Mouse (Mus musculus): ENCODE measurements around the gene Dhx16. TPM values are rescaled to one million over a fixed set of nuclear protein-coding genes. Genes with fewer than 3 reads are reported as not detected.

Gene Dhx16
- 81.3 and 89.0 TPM in 2 replicates for polyA plus RNA-seq (2012; rRNA removed)

DNA sequence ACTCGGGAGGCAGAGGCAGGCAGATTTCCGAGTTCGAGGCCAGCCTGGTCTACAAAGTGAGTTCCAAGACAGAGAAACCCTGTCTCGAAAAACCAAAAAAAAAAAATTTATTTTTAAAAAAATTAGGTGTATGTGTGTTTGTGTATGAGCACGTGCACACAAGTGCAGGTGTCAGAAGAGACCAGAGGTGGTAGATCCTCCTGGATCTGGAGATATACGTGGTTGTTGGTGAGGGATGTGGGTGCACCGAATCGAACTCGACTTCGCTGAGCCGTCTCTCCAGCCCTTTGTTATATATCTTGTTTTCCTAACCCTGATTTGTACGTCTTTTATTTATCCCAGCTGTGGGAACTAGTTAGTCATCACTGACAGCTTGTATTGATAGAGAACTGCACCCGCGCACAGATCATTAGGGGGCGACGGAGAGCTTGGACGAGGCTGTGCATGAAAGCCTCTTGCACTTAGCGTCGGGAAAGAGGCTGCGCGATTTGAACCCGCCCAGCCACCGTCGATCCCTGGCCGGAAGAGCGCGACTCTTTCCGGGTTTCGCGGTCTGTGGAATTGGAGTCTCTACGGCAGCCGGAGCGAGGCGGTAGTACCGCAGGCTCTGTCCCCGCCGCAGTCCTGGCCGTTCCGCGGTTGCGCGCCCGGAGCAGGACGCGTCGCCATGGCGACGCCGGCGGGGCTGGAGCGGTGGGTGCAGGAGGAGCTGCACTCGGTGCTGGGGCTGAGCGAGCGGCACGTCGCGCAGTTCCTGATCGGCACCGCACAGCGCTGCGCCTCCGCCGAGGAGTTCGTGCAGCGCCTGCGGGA is at the start of gene Dhx16:
Gene Dhx16, plus strand, starts transcription at position 575 of the 813 bp plus-strand sequence.
- Histone ChIP-seq H3K4me3 (ENCODE audit: control insufficient read depth, low read depth, low read length) (peak within 1 kb of the TSS; percentile 91), H3K4me1 (ENCODE audit: control insufficient read depth, insufficient read depth, low read length) (peaks cover 8% of the 10 kb centered on the region), H3K27ac (ENCODE audit: control insufficient read depth, insufficient read depth, low read depth, low read length) (peak within 1 kb of the TSS; percentile 46), H3K27me3 (ENCODE audit: control insufficient read depth, insufficient read depth, low read length) (no peaks in the 10 kb centered on the region), H3K36me3 (ENCODE audit: control insufficient read depth, insufficient read depth, low read length) (no peaks in the 10 kb centered on the region; the same call in 1 of the 2 replicates)
- TF ChIP-seq POLR2A (IDR thresholded peaks at IDR 0.05; ENCODE audit: control insufficient read depth, low read depth, low read length): peak; percentile 69; the same call in 1 of the 2 replicates
- TF ChIP-seq CTCF (IDR thresholded peaks at IDR 0.05; ENCODE audit: control insufficient read depth, insufficient read depth, insufficient replicate concordance, low read depth, low read length): peak; percentile 62

GRCm38 (mm10) chr17:35832400-35833238 is 47.0 kb upstream of the Dhx16 start:
- no peak overlapping the region for H3K4me3 ChIP-seq (ENCODE audit: control insufficient read depth, low read depth, low read length)
- H3K36me3 ChIP-seq (ENCODE audit: control insufficient read depth, insufficient read depth, low read length): no peaks in the 10 kb centered on the region
- TF ChIP-seq POLR2A (IDR thresholded peaks at IDR 0.05; ENCODE audit: control insufficient read depth, low read depth, low read length): no peak
- TF ChIP-seq CTCF (IDR thresholded peaks at IDR 0.05; ENCODE audit: control insufficient read depth, insufficient read depth, insufficient replicate concordance, low read depth, low read length): no peak

DNA sequence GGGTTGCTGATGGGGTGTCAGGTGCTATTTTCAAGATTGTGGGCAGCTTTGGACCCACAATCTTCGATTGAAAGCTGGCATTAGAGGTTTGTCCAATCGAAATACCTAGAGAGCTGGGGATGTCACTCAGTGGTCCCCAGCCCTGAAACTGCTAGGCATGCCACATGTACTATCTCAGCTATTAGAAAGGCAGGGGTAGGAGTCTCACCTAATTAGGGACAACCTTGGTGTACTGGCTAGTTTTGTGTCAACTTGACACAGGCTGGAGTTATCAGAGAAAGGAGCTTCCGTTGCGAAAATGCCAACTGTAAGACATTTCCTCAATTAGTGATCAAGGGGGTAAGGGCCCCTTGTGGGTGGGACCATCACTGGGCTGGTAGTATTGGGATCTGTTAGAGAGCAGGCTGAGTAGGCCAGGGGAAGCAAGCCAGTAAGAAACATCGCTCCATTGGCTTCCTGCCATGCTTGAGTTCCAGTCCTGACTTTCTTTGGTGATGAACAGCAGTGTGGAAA is 46.3 kb upstream of the Dhx16 start:
- no peaks in the 10 kb centered on the region for H3K27me3 ChIP-seq (ENCODE audit: control insufficient read depth, insufficient read depth, low read length)
- H3K27ac ChIP-seq (ENCODE audit: control insufficient read depth, insufficient read depth, low read depth, low read length): no peak overlapping the region
- no peak overlapping the region for H3K4me3 ChIP-seq (ENCODE audit: control insufficient read depth, low read depth, low read length)
- no peak for TF ChIP-seq CTCF (IDR thresholded peaks at IDR 0.05; ENCODE audit: control insufficient read depth, insufficient read depth, insufficient replicate concordance, low read depth, low read length)
- no peak for TF ChIP-seq POLR2A (IDR thresholded peaks at IDR 0.05; ENCODE audit: control insufficient read depth, low read depth, low read length)
- H3K4me1 ChIP-seq (ENCODE audit: control insufficient read depth, insufficient read depth, low read length): peaks cover 13% of the 10 kb centered on the region
- no peaks in the 10 kb centered on the region for H3K36me3 ChIP-seq (ENCODE audit: control insufficient read depth, insufficient read depth, low read length)

More at GRCm38 (mm10) chr17:35832400-35833238, 47.0 kb upstream of the Dhx16 start:
- H3K27me3 ChIP-seq (ENCODE audit: control insufficient read depth, insufficient read depth, low read length): no peaks in the 10 kb centered on the region
- H3K4me1 ChIP-seq (ENCODE audit: control insufficient read depth, insufficient read depth, low read length): peaks cover 9% of the 10 kb centered on the region
- no peak overlapping the region for H3K27ac ChIP-seq (ENCODE audit: control insufficient read depth, insufficient read depth, low read depth, low read length)

DNA sequence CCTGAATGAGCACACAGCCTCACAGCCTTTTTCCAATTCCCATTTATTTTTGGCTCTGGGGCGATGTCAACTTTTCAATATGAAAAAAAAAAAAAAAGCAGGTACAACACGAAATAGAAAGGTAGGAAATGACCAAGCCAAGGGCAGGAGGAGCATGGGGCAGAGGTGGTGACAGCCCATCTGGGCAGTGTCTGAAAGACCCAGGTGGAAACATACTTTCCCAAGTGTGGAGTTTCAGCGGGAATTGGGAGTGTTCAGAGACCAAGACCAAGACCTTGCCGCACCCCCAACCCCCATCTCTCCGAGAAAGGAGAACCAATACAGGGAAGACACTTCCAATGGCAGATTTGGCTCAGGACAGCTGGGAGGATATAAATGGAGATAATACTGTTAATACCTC is 45.7 kb upstream of the Dhx16 start:
- Histone ChIP-seq H3K4me3 (ENCODE audit: control insufficient read depth, low read depth, low read length) (no peak overlapping the region), H3K36me3 (ENCODE audit: control insufficient read depth, insufficient read depth, low read length) (no peaks in the 10 kb centered on the region), H3K4me1 (ENCODE audit: control insufficient read depth, insufficient read depth, low read length) (peaks cover 15% of the 10 kb centered on the region), H3K27ac (ENCODE audit: control insufficient read depth, insufficient read depth, low read depth, low read length) (no peak overlapping the region), H3K27me3 (ENCODE audit: control insufficient read depth, insufficient read depth, low read length) (no peaks in the 10 kb centered on the region)
- no peak for TF ChIP-seq POLR2A (IDR thresholded peaks at IDR 0.05; ENCODE audit: control insufficient read depth, low read depth, low read length)
- no peak for TF ChIP-seq CTCF (IDR thresholded peaks at IDR 0.05; ENCODE audit: control insufficient read depth, insufficient read depth, insufficient replicate concordance, low read depth, low read length)

- no peak overlapping the region for H3K27ac ChIP-seq (ENCODE audit: control insufficient read depth, insufficient read depth, low read depth, low read length)
- peaks cover 17% of the 10 kb centered on the region for H3K4me1 ChIP-seq (ENCODE audit: control insufficient read depth, insufficient read depth, low read length)
- H3K27me3 ChIP-seq (ENCODE audit: control insufficient read depth, insufficient read depth, low read length): no peaks in the 10 kb centered on the region
- TF ChIP-seq POLR2A (IDR thresholded peaks at IDR 0.05; ENCODE audit: control insufficient read depth, low read depth, low read length) (no peak), CTCF (IDR thresholded peaks at IDR 0.05; ENCODE audit: control insufficient read depth, insufficient read depth, insufficient replicate concordance, low read depth, low read length) (no peak)
- no peaks in the 10 kb centered on the region for H3K36me3 ChIP-seq (ENCODE audit: control insufficient read depth, insufficient read depth, low read length)
- H3K4me3 ChIP-seq (ENCODE audit: control insufficient read depth, low read depth, low read length): no peak overlapping the region
Measured at GRCm38 (mm10) chr17:35834696-35835422, 44.8 kb upstream of the Dhx16 start.

DNA sequence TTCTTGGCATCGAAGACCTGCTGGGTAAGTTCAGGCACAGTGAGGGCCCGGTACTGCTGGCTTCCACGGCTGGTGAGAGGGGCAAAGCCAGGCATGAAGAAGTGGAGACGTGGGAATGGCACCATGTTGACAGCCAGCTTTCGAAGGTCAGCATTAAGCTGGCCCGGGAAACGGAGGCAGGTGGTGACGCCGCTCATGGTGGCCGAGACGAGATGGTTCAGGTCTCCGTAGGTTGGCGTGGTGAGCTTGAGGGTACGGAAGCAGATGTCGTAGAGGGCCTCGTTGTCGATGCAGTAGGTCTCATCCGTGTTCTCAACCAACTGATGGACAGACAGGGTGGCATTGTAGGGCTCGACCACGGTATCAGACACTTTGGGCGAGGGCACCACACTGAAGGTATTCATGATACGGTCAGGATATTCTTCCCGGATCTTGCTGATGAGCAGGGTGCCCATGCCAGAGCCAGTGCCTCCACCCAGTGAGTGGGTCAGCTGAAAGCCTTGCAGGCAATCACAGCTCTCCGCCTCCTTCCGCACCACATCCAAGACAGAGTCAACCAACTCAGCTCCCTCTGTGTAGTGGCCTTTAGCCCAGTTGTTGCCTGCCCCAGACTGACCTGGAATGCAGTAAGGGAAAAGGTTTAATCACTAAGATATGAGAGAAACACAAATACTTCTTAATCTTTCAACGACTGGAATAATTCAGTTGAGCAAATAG is 44.0 kb upstream of the Dhx16 start:
- no peak for TF ChIP-seq POLR2A (IDR thresholded peaks at IDR 0.05; ENCODE audit: control insufficient read depth, low read depth, low read length)
- TF ChIP-seq CTCF (IDR thresholded peaks at IDR 0.05; ENCODE audit: control insufficient read depth, insufficient read depth, insufficient replicate concordance, low read depth, low read length): no peak
- peaks cover 17% of the 10 kb centered on the region for H3K4me1 ChIP-seq (ENCODE audit: control insufficient read depth, insufficient read depth, low read length)
- no peak overlapping the region for H3K27ac ChIP-seq (ENCODE audit: control insufficient read depth, insufficient read depth, low read depth, low read length)
- no peaks in the 10 kb centered on the region for H3K27me3 ChIP-seq (ENCODE audit: control insufficient read depth, insufficient read depth, low read length)
- no peak overlapping the region for H3K4me3 ChIP-seq (ENCODE audit: control insufficient read depth, low read depth, low read length)
- no peaks in the 10 kb centered on the region for H3K36me3 ChIP-seq (ENCODE audit: control insufficient read depth, insufficient read depth, low read length)
